Mouse (Mus musculus): ENCODE results near the gene Timm13. TPM values are rescaled to one million over a fixed set of nuclear protein-coding genes. Genes with fewer than 3 reads are reported as not detected.

The Timm13 gene
- 100 to 1,000 TPM; 161 to 172 TPM for total RNA-seq (2021)
- long read RNA-seq, experiment 1, transcript Timm13-201 (3 exons, 1,225 nt), result major isoform, 88 of 99 reads
- long read RNA-seq, experiment 1, partial matches to known transcripts, result 0 of 99 reads
- long read RNA-seq, experiment 1, other reads (novel, unspliced or antisense), result 5 of 99 reads
- long read RNA-seq, experiment 2, transcript Timm13-204 (3 exons, 542 nt), result minor isoform, 7 of 249 reads
- long read RNA-seq, experiment 2, transcript Timm13-201 (3 exons, 1,225 nt), result major isoform, 219 of 249 reads
- long read RNA-seq, experiment 2, partial matches to known transcripts, result 0 of 249 reads
- long read RNA-seq, experiment 2, other reads (novel, unspliced or antisense), result 21 of 249 reads

DNA sequence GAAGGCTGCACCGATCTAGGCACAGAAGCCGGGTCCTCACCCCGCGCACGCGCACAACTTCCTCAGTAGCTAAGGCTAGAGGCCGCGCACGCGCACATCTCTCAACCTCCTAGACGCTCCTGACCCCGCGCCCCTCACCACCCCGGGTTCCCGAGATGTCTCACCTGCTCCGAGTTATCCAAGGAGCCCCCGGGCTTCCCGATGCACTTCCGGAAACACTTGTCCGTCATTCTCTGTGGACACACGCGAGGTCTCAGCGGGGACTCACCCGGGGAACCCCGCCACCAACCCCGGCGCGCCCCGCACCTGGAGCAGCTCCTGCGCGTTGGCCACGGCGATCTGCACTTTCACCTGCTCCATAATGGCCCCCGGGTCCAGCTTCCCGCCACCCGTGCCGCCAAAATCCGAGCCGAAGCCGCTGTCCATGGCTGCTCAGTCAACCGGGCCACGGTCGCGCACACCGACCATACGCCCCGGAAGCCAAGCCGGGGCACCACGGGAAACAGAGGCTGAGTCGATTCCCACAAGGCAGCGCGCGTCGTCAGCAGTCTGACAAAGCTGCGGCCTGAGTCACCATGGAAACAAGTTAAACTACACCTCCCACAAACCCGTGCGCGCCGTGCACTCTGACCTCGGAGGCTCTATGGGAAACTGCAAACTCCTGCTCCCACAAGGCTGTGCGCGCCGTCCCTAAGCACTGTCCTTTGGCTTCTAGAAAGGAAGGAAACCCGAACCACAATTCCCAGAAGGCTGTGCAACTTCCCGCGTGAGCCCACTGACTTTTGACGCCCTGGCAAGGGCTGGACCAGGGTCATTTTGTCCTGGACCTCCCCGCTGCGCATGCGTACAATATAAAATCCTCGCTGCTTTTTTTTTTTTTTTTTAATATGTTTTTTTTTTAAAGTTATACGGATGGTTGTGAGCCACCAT is at the start of gene Timm13:
Gene Timm13, minus strand, starts transcription at position 652 of the 930 bp plus-strand sequence.
- peak; percentile 96 to 99 for DNase-seq (ENCODE audit: low spot score in 2 of 2)

DNA sequence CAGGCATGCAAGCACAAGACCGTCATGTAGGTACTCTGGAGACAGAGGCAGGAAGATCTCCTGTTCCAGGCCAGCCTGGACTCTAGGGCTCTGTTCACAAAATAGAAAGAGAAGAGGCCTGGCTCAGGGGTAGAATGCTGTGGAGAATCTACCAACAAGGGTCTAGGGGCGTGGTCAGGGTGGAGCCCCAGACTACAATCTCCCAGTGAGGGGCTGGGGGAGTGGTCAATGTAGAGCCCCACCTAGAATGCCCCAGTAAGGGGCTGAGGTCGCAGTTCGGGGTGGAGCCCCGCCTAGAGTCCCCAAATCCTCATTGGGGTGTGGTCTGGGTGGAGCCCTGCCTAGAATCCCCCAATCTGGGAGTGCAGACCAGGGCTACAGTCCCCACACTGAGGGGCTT is 49.5 kb upstream of the Timm13 start:
- DNase-seq (ENCODE audit: low spot score in 2 of 2), result no peak

DNA sequence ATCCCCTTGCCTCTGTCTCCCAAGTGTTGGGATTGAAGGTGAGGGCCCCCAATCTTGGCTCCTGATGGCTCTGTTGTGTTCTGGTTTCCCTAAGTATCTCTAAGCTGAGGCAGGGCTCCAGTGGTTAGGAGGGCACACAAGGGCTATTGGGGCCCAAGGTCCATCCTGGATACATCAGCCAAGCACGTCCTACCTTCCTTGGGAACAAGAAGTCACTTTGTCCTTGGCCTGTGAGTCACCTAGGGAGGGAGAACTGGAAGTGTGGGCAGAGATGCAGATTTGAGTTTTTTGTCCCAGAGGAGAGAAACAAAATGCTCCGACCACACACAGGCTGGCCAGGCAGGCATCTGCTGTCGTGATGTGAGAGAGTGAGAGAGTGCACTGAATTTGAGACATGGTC is 48.3 kb upstream of the Timm13 start:
- no peak for DNase-seq (ENCODE audit: low spot score in 2 of 2)

DNA sequence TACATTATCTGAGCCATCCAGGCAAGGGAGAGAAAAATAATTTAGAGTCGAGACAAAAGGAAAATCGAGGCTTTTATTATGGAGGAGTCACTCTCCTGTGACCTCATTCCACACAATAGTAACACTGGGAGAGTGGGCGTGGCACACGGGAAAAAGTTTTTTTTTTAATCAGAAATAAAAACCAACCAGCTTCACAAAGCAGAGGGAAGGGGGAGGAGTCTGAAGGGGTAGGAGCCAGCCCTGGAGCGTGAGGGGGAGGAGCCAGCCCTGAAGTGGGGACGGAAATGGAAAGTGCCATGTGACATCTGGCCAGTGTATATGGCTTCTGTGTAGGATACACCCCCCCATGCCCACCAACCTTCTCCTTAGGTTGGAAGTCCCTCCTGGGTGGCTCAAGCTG is 47.8 kb upstream of the Timm13 start:
- no peak for DNase-seq (ENCODE audit: low spot score in 2 of 2)

DNA sequence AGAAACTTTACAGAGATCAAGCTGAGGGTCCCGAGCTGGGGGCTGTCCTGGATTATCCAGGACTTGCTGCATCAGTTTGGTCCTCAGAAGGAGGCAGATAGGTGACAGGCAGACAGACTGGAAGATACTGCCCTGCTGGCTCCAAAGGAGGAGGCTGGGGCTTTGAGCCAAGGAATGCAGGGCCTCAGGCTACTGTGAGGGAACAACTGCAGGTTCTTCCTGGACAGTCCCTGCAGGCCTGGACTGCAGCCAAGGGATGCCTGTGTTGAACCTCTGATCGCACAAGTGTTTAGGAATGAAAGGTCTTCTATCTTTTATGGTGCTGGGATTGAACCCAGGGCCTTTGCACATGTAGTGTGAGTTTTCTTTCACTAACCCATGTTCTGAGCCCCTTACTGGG is 47.0 kb upstream of the Timm13 start:
- DNase-seq (ENCODE audit: low spot score in 2 of 2), result no peak

DNA sequence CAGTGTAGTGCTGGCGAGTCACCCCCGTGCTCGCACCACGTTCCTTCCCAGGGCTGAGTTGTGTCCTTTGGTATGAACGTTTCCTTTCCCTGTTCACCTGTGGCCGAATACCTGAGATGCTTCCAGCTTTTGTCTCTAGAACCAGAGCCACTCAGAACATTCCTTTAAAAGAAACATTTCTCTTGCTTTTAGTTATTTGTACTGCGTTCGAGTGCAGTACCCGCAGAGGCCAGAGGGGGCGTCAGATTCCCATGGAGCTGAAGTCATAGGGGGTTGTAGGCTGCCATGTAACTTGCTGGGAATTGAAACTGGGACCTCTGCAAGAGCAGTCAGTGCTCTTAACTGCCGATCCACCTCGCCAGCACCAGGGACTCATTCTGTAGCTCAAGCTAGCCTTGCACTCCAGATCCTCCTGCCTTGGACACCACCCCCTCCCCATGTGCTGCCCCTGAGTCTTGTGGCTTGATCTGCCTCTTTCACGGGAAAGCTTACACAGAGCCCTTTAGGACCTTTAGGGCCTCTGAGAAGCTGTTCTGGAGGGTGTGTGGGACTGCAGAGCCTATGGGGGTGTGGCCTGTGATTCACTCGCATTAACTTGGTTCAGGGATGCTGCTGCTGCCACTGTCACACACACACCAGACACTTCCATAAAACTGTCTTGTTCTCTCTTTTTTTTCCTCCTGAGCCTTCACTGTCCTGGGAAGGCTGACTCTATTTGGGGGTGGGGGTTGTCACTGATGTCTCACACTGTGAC is 46.1 kb upstream of the Timm13 start:
- no peak for DNase-seq (ENCODE audit: low spot score in 2 of 2)

DNA sequence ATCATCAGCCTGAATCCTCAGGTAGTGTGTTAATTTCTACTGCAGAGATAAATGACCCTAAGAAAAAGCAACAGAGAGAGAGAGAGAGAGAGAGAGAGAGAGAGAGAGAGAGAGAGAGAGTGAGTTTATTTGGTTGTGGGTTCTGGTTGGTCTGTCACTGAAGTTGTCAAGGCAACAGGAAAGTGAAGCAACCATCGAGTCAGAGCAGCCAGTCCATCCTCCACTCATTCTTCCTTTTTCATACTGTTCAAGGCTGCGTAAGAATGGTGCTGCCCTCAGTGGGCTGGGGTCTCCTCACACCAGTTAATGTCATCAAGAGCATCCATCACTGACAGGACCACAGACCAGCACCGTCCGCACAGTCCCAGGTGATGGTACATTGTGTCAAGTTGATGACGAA is 43.5 kb upstream of the Timm13 start:
- no peak for DNase-seq (ENCODE audit: low spot score in 2 of 2)

DNA sequence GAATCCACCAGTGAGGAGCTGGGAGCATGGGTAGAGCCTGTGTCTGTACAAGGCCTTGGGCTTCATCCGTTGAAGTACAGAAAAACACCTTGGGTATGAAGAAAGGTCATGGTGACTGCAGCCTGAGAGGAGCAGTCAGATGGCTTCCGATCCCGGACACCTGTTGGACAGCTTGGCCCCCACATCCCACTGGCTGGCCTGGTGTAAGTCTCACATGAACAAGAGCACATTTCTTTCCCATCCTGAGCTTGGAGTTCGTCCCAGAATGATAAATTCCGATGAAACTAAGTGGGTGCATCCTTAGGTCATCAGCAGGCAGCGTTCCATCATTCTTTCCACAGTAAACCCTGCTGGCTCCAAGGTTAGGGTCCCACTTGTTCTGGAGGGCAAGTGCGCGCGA is 42.9 kb upstream of the Timm13 start:
- no peak for DNase-seq (ENCODE audit: low spot score in 2 of 2)

DNA sequence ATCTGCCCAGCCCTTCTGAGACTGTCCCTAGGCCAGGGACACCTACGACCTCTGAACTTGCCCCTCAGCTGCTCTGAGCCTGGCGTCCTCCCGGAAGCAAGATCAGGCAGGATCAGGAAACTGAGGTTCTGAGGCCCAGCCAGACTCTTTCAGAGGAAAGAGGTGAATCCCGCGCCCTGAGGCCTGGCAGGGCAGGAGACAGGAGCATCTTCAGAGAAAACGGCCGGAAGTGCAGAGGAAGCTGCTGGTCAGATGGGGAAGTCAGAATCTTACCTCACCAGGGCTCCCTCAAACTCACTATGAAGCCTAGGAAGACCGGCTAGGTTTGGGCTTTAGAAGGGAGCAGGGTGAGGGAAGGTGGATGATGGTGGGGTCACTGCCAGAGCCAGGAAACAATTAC is 42.1 kb upstream of the Timm13 start:
- no peak for DNase-seq (ENCODE audit: low spot score in 2 of 2)

DNA sequence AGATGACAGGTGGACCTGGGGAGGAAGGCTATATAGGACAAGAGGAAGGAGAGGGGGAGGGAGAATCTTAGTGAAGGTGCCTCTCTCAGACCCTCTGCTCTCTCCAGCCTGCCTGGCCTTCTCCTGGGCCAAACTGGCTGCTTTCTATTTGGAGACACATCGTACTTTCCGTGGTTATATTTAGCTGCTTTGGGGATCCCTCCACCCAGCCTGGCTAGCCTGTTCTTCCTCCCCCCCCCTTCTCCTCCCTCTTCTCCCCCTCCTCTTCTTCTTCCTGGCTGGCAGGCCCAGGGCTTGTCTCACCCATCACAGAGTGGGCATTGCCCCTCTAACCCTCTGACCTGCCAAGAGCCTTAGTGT is 40.2 kb upstream of the Timm13 start:
- no peak for DNase-seq (ENCODE audit: low spot score in 2 of 2)

DNA sequence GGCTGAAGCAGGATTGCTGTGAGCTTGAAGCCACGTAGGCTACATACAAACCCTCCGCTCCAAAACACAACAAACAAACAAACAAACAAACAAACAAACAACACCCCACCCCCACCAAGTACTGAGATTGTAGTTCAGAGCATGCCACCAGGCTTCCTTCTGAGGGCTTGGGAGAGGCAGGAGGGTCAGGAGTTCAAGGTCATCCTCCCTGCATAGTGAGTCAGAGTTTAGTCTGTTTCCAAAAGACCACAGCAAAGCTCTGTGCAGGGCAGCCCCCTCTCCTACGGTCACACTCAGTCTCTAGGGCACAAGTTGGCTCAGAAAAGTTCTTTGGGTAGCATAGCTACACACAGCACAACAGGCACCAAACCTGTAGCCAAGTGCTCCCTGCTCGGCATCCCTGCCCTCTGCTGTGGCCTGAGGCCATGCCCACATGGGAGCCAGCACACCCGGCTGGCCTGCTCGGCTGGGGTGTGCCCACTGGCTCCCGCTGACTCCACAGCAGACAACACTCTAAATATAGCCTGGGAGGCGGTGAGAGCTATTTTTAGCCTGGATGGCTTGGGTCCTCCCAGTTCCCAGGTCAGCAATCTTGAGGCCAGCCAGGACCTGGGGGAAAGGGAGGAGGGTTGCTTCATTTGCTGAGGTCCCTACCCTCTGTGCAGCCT is 39.7 kb upstream of the Timm13 start:
- no peak for DNase-seq (ENCODE audit: low spot score in 2 of 2)

DNA sequence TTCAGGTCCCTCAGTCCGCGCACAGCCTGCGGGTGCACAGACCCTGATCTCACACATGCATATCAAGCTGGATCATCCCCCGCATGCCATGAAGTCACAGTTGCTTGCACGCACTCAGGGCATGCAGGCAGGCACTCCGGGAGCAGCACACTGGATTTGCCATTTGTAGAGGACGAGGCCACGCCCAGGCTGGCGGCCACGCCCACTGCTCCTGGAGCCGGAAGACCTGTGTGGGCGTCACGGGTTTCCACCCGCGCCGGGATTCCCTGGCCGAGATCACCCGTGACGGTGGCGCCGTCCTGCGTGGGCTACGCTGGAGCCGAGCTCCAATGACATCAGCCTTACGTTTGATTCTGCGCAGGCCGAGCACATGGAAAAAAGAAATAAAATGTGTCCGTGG is 38.9 kb upstream of the Timm13 start:
- DNase-seq (ENCODE audit: low spot score in 2 of 2), result peak; percentile 69 to 73

DNA sequence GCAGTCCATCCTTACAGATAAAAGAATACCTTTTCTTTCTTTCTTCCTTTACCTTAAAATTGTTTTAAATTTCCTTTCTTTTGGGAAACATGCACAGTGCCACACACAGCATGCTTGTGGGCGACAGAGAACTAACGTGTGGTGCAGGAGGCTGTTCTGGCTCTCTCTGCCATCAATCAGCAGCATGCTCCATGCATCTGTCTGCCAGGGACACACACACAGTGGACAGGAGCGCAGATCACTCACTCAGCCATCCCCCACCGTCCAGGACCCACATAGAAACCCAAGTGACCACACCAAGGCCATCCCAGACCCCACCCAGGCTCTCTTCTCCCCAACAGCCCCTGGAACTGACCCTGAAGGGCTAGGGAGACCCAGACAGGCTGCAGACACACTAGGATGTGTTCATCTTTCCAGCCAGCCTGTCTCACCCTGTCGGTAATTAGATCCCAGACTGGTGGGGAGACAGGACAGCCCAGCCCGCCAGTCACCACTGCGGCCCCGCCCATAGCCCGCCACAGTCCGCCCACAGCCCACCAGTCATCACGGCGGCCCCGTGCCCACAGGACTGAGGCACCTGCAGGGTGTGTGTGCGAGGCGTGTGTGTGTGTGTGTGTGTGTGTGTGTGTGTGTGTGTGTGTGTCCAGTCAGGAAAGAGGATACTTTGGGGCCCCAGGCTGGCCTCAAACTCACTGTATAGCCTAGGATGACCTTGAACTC is 38.2 kb upstream of the Timm13 start:
- no peak for DNase-seq (ENCODE audit: low spot score in 2 of 2)

DNA sequence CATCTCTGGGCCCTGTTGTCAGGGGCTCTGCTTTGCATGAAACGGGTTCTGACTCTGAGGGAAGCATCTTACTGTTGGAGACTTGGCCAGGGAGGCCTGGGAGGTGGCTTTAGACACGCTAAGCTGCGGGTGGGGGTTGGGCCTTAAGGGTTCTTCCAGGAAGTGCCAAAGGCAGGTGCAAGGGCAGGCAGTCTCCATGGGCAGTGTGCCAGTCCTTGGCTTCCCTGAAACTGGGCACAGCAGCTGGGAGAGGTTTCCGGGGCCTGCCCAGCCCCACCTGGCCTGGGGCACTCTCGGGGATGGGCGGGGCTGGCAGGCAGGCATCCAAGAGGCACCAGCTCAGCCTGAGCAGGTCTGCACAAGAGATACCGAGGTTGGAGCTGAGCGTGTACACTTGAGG is 36.9 kb upstream of the Timm13 start:
- no peak for DNase-seq (ENCODE audit: low spot score in 2 of 2)

DNA sequence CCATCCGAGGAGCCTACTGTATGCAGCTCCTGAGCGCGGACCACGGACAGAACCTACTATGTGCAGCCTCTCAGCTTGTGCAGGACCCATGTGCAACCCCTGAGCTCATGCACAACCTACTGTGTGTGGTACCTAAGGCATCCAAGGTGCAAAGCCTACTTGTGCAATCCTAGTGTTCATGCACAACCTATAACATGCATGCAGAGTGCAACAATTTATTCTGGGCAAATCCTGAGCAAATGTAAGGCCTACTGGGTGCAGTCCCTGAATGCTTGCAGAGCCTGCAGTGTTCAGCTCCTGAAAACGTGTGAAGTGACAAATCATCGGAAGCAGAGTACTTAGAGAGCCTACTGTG is 36.0 kb upstream of the Timm13 start:
- DNase-seq (ENCODE audit: low spot score in 2 of 2), result no peak

DNA sequence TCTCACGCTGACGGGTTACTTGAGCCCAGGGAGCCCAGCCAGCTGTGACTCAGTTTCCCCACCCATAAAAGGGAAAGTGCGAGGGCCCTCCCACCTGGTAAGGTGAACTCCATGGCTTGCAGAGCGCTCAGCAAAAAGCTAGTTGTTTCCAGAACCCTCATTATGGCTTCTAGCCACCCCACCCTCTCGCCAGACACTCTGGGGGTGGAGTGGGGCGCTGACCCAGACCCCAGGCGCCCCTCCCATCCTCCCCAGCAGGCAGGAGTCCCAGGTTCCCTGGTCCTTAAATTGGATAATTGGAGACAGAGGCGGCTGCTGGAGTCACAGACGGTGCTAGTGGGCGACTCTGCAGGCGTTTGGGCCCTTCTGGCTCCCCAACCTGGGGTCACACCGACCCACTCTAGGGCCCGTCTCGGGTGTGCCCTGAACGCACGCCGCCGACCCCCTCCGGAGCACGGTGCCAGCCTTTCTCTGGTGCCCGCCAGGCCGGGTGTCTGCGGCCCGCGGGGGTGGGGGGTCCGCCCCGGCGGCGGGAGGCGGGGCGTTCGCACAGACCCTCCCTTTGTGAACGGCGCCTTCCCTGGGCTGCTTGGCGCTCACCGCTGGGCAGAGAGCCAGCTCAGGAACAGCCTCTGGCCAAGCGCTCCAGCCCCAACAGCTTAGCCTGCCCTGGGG is 35.5 kb upstream of the Timm13 start:
- peak; percentile 54 to 65 for DNase-seq (ENCODE audit: low spot score in 2 of 2)

DNA sequence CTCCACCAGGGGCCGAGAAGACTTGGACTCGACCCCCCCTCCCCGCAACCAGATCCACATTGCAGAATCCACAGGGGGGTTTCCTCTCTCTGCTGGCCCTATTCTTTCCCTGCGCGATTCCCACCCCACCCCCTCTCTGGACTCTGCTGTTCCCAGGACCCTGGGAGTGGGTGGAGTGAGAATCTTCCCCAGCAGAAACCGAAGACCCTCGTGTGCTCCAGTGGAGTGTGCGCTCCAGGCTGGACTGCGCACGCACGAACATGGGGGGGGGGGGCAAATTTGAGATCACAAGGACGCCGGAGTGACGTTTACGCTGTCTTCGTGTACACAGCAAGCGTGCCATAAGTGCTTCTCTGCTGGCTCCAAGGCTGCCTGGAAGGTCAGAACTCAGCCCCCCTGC is 34.9 kb upstream of the Timm13 start:
- no peak for DNase-seq (ENCODE audit: low spot score in 2 of 2)

DNA sequence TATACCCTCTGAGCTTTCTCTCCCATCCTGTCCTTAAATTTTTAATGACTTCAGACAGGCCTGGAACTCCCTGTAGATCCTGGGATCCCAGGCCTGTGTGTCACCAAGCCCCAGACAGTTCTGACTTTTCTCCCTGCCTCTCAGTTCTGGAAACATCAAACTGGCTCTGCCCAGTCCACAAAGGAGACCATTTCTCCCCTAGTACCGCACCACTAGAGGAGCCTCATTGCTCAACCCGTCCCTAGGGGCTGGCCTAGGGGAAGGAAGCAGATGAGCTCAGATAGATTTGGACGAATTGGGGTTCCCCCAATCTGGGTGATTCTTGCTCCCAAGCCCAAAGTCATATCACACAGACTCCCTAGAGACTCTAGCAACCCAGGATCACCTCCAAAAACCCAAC is 34.5 kb upstream of the Timm13 start:
- DNase-seq (ENCODE audit: low spot score in 2 of 2), result no peak

DNA sequence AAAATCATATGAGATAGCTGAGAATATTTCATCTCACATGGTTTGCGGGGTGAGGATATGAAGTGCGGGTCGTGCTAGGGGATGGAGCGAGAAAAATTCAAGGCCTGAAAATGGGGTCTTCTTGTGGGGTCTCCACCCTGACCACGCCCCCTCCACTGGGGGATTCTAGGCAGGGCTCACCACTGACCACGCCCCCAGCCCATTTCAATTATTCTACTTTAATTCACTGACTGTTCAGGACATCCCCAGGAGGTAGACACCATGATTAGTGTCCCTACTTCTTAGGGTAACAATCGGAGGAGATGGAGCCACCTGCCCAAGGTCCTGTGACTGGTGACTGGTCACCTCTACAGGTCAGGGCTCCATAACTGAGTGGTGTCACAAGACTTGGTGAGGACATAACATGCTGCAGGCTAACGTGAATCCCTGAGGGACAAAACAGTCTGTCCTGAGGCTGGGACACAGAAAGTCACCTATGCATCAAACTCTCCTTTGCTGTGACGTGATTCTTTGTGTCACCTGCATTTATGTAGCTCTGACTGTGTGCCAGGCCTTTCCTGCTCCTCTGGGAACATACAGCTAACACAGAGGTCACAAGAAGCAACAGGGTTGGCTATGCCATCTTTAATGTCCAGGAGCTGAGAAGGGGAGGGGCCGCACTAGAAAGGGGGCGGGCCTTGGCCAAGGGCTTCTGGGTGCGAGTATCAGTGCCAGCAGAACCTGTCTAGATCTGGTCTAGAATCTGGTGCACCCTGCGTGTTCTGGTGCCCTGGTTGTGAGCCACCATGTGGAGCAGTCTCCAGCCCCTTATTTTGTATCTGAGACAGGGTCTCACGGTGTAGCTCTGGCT is 33.6 kb upstream of the Timm13 start:
- DNase-seq (ENCODE audit: low spot score in 2 of 2), result no peak
